Mouse (Mus musculus): ENCODE measurements around the gene Capg. TPM values are rescaled to one million over a fixed set of nuclear protein-coding genes. Genes with fewer than 3 reads are reported as not detected.
"Not testable (repeated sequence)": the region's sequence is repeated elsewhere in the genome, so short reads cannot be mapped to it uniquely, and the experiment has no call there.

Gene Capg
- polyA plus RNA-seq, 1 experiment from 2014 or later, result 4.7 TPM

- 28% methylated on average over 8 of the region's 8 CpGs for WGBS
- Histone ChIP-seq H3K4me3 (no peak overlapping the region), H3K27me3 (no peaks in the 10 kb centered on the region), H3K9ac (peak overlapping the region; percentile 34; the same call in 1 of the 2 replicates), H3K27ac (peak overlapping the region; percentile 96), H3K4me2 (peak overlapping the region; percentile 46), H3K36me3 (ENCODE audit: poor library complexity, severe bottlenecking) (no peaks in the 10 kb centered on the region), H3K9me3 (replicated peaks) (no peaks in the 10 kb centered on the region), H3K4me1 (peaks cover 31% of the 10 kb centered on the region)
- peak; percentile 51 for ATAC-seq
Measured at GRCm38 (mm10) chr6:72519303-72519702, 24.9 kb upstream of the Capg start.

GRCm38 (mm10) chr6:72519892-72520663 is 24.1 kb upstream of the Capg start:
- peak; percentile 88 for ATAC-seq
- H3K4me2 ChIP-seq, result peak overlapping the region; percentile 46
- peak overlapping the region; percentile 47; the same call in 1 of the 2 replicates for H3K9ac ChIP-seq
- no peak overlapping the region for H3K4me3 ChIP-seq
- H3K36me3 ChIP-seq (ENCODE audit: poor library complexity, severe bottlenecking), result no peaks in the 10 kb centered on the region
- H3K27me3 ChIP-seq, result no peaks in the 10 kb centered on the region
- peak overlapping the region; percentile 96 for H3K27ac ChIP-seq
- peaks cover 31% of the 10 kb centered on the region for H3K4me1 ChIP-seq
- WGBS, result 6% methylated on average over 10 of the region's 10 CpGs
- no peaks in the 10 kb centered on the region for H3K9me3 ChIP-seq (replicated peaks)

DNA sequence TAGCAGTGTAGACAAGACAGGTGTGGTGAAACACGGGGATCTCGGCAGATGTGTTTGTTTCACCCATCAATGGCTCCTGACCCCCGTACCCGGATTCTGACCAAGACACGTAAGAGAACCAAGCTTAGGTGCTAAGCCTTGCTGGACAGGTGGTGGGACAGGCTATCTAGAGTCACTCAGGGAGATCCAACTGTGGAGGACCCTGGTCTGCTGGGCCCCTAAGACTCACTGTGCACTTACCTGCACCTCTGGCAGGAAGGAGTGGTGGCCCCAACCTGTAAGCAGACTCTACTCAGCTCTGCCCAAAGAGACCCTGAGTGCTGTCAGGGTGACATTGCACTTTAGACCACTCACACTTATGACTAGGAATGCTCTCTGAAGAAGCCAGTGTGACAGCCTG is 23.3 kb upstream of the Capg start:
- Histone ChIP-seq H3K27me3 (no peaks in the 10 kb centered on the region), H3K4me3 (no peak overlapping the region), H3K9ac (no peak overlapping the region), H3K27ac (peak overlapping the region; percentile 96), H3K4me2 (no peak overlapping the region), H3K9me3 (replicated peaks) (no peaks in the 10 kb centered on the region), H3K4me1 (peaks cover 31% of the 10 kb centered on the region), H3K36me3 (ENCODE audit: poor library complexity, severe bottlenecking) (no peaks in the 10 kb centered on the region)
- 93% methylated on average over 5 of the region's 5 CpGs for WGBS
- no peak for ATAC-seq

DNA sequence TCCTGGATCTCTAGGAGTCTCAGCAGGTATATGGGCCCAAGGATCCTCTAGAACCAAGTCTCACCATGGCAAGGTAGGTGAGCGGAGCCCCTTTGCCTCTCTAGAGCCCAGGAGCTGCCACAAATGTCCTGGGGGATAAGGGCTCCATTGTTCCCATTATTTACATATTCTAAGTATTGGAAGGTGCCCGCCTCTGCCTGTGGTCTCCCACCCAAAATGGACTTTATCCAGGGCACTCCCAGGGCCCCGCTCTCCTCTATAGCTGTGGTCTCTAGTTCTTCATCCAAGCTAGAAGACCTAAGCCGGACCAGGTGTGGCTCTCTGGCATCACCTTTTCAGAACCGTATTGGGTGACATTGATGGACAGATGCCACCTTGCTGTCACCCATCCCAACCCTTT is 22.6 kb upstream of the Capg start, which contains the start of gene Sh2d6:
TSS of gene Sh2d6 (minus strand) at position 101 of the 400 bp plus-strand sequence.
- WGBS, result 89% methylated on average over 5 of the region's 5 CpGs
- Histone ChIP-seq H3K4me2 (no peak within 1 kb of the TSS), H3K36me3 (ENCODE audit: poor library complexity, severe bottlenecking) (no peaks in the 10 kb centered on the region), H3K27me3 (no peaks in the 10 kb centered on the region), H3K4me3 (no peak within 1 kb of the TSS), H3K9ac (no peak within 1 kb of the TSS), H3K4me1 (peaks cover 31% of the 10 kb centered on the region), H3K9me3 (replicated peaks) (no peaks in the 10 kb centered on the region), H3K27ac (peak within 1 kb of the TSS; percentile 96)
- ATAC-seq, result no peak

GRCm38 (mm10) chr6:72522288-72522687 is 21.9 kb upstream of the Capg start:
- Histone ChIP-seq H3K36me3 (ENCODE audit: poor library complexity, severe bottlenecking) (no peaks in the 10 kb centered on the region), H3K27me3 (no peaks in the 10 kb centered on the region), H3K4me1 (peaks cover 31% of the 10 kb centered on the region), H3K4me2 (no peak overlapping the region), H3K9me3 (replicated peaks) (no peaks in the 10 kb centered on the region), H3K4me3 (no peak overlapping the region), H3K9ac (no peak overlapping the region), H3K27ac (no peak overlapping the region)
- ATAC-seq, result no peak
- WGBS, result 93% methylated on average over 5 of the region's 5 CpGs

DNA sequence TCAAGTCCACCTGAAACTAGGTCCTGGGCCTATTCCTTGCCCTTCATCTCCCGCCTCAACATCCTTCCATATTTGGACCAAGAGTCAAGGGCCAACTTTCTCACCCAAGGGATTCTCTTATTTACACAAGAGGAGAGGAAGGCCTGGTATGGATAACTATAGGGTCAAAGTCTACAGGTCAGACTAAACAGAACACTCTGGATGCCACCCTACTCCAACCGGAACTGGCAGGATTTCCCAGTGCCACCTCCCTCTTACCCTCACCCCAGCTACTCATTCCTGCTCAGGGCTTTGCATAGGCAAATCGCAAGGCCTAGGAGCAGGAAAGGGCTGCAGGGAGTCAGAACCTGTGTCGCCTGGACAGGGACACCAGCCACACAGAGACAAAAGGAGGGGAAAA is 21.0 kb upstream of the Capg start:
- Histone ChIP-seq H3K9me3 (replicated peaks) (no peaks in the 10 kb centered on the region), H3K4me3 (no peak overlapping the region), H3K4me1 (peaks cover 30% of the 10 kb centered on the region), H3K9ac (no peak overlapping the region), H3K36me3 (ENCODE audit: poor library complexity, severe bottlenecking) (no peaks in the 10 kb centered on the region), H3K27ac (no peak overlapping the region), H3K4me2 (no peak overlapping the region), H3K27me3 (no peaks in the 10 kb centered on the region)
- ATAC-seq, result no peak
- 67% methylated on average over 4 of the region's 4 CpGs for WGBS

GRCm38 (mm10) chr6:72524160-72524559 is 20.0 kb upstream of the Capg start:
- Histone ChIP-seq H3K36me3 (ENCODE audit: poor library complexity, severe bottlenecking) (no peaks in the 10 kb centered on the region), H3K27ac (no peak overlapping the region)
- 84% methylated on average over 2 of the region's 2 CpGs for WGBS

DNA sequence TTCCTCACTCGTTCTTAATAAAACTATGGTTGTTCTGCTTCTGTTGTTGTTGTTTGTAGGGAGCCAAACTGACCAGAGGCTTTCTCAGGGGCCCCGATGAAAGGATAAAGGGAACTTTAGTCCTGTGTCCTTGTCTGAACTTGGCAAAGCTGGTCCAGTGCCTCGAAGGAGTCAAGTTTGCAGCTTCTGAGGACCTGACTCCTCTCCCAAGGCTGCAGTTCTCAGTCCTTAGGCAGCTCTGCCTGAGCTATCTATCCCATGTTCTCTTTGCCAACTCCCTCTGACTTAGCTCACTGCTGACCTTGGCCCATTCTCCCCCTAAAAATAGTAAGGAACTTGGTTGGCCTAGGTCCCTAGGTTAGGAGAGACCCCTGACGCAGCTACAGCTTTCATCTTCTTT is 17.1 kb upstream of the Capg start:
- no peak overlapping the region for H3K27ac ChIP-seq
- no peak overlapping the region for H3K4me2 ChIP-seq
- 87% methylated on average over 4 of the region's 4 CpGs for WGBS
- H3K4me3 ChIP-seq, result no peak overlapping the region
- H3K9me3 ChIP-seq (replicated peaks), result no peaks in the 10 kb centered on the region
- no peaks in the 10 kb centered on the region for H3K36me3 ChIP-seq (ENCODE audit: poor library complexity, severe bottlenecking)
- no peak for ATAC-seq
- no peaks in the 10 kb centered on the region for H3K4me1 ChIP-seq
- no peaks in the 10 kb centered on the region for H3K27me3 ChIP-seq
- no peak overlapping the region for H3K9ac ChIP-seq

More at GRCm38 (mm10) chr6:72524160-72524559, 20.0 kb upstream of the Capg start:
- H3K9ac ChIP-seq, result no peak overlapping the region
- ATAC-seq, result no peak
- no peak overlapping the region for H3K4me3 ChIP-seq
- H3K4me2 ChIP-seq, result no peak overlapping the region
- H3K4me1 ChIP-seq, result peaks cover 20% of the 10 kb centered on the region
- H3K9me3 ChIP-seq (replicated peaks), result no peaks in the 10 kb centered on the region
- no peaks in the 10 kb centered on the region for H3K27me3 ChIP-seq

GRCm38 (mm10) chr6:72528410-72529151 is 15.6 kb upstream of the Capg start:
- H3K4me1 ChIP-seq, result peaks cover 9% of the 10 kb centered on the region; the same call in 1 of the 2 replicates
- no peaks in the 10 kb centered on the region for H3K36me3 ChIP-seq (ENCODE audit: poor library complexity, severe bottlenecking)
- no peak for ATAC-seq
- H3K27me3 ChIP-seq, result no peaks in the 10 kb centered on the region
- H3K4me3 ChIP-seq, result no peak overlapping the region
- WGBS, result 78% methylated on average over 10 of the region's 10 CpGs
- no peak overlapping the region for H3K4me2 ChIP-seq
- H3K27ac ChIP-seq, result no peak overlapping the region
- no peak overlapping the region for H3K9ac ChIP-seq
- no peaks in the 10 kb centered on the region for H3K9me3 ChIP-seq (replicated peaks)

GRCm38 (mm10) chr6:72532580-72532979 is 11.6 kb upstream of the Capg start:
- no peaks in the 10 kb centered on the region for H3K9me3 ChIP-seq (replicated peaks)
- H3K4me3 ChIP-seq, result no peak overlapping the region
- no peaks in the 10 kb centered on the region for H3K36me3 ChIP-seq (ENCODE audit: poor library complexity, severe bottlenecking)
- no peaks in the 10 kb centered on the region for H3K27me3 ChIP-seq
- ATAC-seq, result no peak
- WGBS, result 75% methylated on average over 4 of the region's 4 CpGs
- H3K4me2 ChIP-seq, result no peak overlapping the region
- peak overlapping the region; percentile 26; the same call in 1 of the 2 replicates for H3K9ac ChIP-seq
- H3K4me1 ChIP-seq, result peaks cover 18% of the 10 kb centered on the region; the same call in 1 of the 2 replicates
- no peak overlapping the region for H3K27ac ChIP-seq

DNA sequence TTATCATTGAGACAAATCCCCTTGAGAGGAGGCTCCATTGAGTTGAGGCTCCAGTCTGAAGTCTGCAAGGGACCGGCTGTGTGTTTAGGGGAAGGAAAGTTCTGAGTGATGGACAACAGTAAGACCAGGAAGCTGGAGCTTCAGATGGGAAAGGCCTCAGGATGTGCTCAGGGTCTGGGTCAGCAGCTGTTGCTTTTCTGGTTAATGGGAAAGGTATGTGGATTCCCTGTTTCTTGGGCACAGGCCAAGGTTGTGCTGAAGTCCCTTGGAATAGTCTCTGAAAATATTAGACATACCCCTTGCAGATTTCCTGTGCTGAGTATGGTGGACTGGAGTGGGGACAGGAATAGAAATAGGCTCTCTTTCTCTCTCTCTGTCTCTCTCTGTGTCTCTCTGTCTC is 10.6 kb upstream of the Capg start:
- H3K27ac ChIP-seq; H3K9me3 ChIP-seq (replicated peaks); H3K9ac ChIP-seq; H3K4me3 ChIP-seq; H3K27me3 ChIP-seq; H3K36me3 ChIP-seq (ENCODE audit: poor library complexity, severe bottlenecking); H3K4me2 ChIP-seq: not testable (repeated sequence)
- 54% methylated on average over 1 of the region's 1 CpGs for WGBS
- peak; percentile 28; the same call in 1 of the 2 replicates for ATAC-seq
- peaks cover 24% of the 10 kb centered on the region for H3K4me1 ChIP-seq

DNA sequence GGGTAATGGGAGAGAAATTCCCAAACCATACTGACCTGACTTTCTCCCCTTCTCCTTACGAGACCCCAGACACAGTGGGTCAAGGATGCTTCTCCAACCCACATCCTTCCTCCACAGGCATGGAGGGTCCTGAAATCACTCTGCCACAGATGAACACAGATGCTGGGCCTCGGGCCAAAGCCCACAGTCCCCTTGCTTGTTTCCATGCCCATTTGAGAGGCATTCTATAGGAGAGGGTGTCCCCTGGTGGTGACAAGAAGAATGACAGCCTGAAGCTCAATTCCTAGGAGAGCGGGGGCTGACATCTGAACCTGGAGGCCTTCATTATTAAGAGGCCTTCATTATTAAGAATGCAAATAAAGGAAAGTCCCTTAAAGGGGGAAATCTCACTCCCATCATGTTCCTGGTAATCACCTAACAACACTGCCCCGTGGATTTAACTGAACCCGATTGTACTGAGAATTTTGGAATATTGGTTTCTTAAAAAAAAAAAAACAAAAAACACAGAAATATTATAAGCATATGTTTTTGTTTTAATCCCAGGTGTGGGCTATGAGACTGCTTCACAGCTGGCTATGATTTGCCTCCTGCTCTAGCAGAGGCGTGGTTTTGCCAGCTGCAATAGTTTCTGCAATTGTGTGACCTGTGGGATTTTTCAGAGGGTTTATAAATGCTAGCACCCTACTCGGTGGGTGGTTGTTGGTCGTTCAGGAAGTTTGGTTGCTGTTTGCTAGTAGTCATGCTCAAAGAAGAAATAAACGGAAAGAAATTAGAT is 10.0 kb upstream of the Capg start:
- H3K9me3 ChIP-seq (replicated peaks), result no peaks in the 10 kb centered on the region
- WGBS, result 41% methylated on average over 9 of the region's 9 CpGs
- no peak overlapping the region for H3K27ac ChIP-seq
- H3K4me1 ChIP-seq, result peaks cover 27% of the 10 kb centered on the region
- no peaks in the 10 kb centered on the region for H3K36me3 ChIP-seq (ENCODE audit: poor library complexity, severe bottlenecking)
- H3K4me3 ChIP-seq, result no peak overlapping the region
- no peak overlapping the region for H3K9ac ChIP-seq
- no peaks in the 10 kb centered on the region for H3K27me3 ChIP-seq
- ATAC-seq, result peak; percentile 67
- H3K4me2 ChIP-seq, result no peak overlapping the region

Measured in forebrain, embryonic 13.5 days (tissue).